Mouse (Mus musculus): ENCODE measurements at regions not wholly inside any gene's neighbourhood (a gene's known extent, or its start where the extent isn't known, plus 50 kb on each side); places are given as distances from the start of the nearest gene placed in this dataset.

- WGBS, result 76% methylated on average over 4 of the region's 4 CpGs
- no peaks in the 10 kb centered on the region for H3K27me3 ChIP-seq
- H3K4me3 ChIP-seq (replicated peaks), result no peak overlapping the region
Measured at GRCm38 (mm10) chr6:148534364-148534763, 90.2 kb upstream of the Tmtc1 start.

GRCm38 (mm10) chr6:148531068-148531467 lies 86.9 kb upstream of the Tmtc1 start:
- H3K9me3 ChIP-seq (replicated peaks), result no peaks in the 10 kb centered on the region
- H3K27me3 ChIP-seq, result no peaks in the 10 kb centered on the region
- 92% methylated on average over 1 of the region's 1 CpGs for WGBS
- no peak overlapping the region for H3K4me2 ChIP-seq (replicated peaks)
- no peak overlapping the region for H3K27ac ChIP-seq (replicated peaks)
- no peaks in the 10 kb centered on the region for H3K36me3 ChIP-seq
- ATAC-seq (ENCODE audit: insufficient number of reproducible peaks, low FRiP score, low TSS enrichment, low read depth), result no peak
- no peak overlapping the region for H3K4me3 ChIP-seq (replicated peaks)
- no peaks in the 10 kb centered on the region for H3K4me1 ChIP-seq
- H3K9ac ChIP-seq, result no peak overlapping the region

More at GRCm38 (mm10) chr6:148534364-148534763, 90.2 kb upstream of the Tmtc1 start:
- no peak overlapping the region for H3K4me2 ChIP-seq (replicated peaks)
- H3K27ac ChIP-seq (replicated peaks), result no peak overlapping the region
- H3K9me3 ChIP-seq (replicated peaks), result no peaks in the 10 kb centered on the region
- H3K4me1 ChIP-seq, result no peaks in the 10 kb centered on the region
- ATAC-seq (ENCODE audit: insufficient number of reproducible peaks, low FRiP score, low TSS enrichment, low read depth), result no peak
- H3K9ac ChIP-seq, result no peak overlapping the region
- no peaks in the 10 kb centered on the region for H3K36me3 ChIP-seq

- ATAC-seq (ENCODE audit: insufficient number of reproducible peaks, low FRiP score, low TSS enrichment, low read depth), result no peak
- Histone ChIP-seq H3K4me1 (no peaks in the 10 kb centered on the region), H3K9ac (no peak overlapping the region), H3K4me3 (replicated peaks) (no peak overlapping the region), H3K4me2 (replicated peaks) (no peak overlapping the region), H3K27me3 (no peaks in the 10 kb centered on the region), H3K36me3 (no peaks in the 10 kb centered on the region), H3K27ac (replicated peaks) (no peak overlapping the region), H3K9me3 (replicated peaks) (no peaks in the 10 kb centered on the region)
- 43% methylated on average over 2 of the region's 2 CpGs for WGBS
Measured at GRCm38 (mm10) chr6:148528611-148529010, 84.4 kb upstream of the Tmtc1 start.

- Histone ChIP-seq H3K4me1 (no peaks in the 10 kb centered on the region), H3K36me3 (no peaks in the 10 kb centered on the region), H3K4me2 (replicated peaks) (no peak overlapping the region), H3K27me3 (no peaks in the 10 kb centered on the region), H3K9me3 (replicated peaks) (no peaks in the 10 kb centered on the region), H3K27ac (replicated peaks) (no peak overlapping the region), H3K9ac (no peak overlapping the region), H3K4me3 (replicated peaks) (no peak overlapping the region)
- 72% methylated on average over 1 of the region's 1 CpGs for WGBS
- ATAC-seq (ENCODE audit: insufficient number of reproducible peaks, low FRiP score, low TSS enrichment, low read depth), result no peak
Measured at GRCm38 (mm10) chr6:148522893-148523292, 78.7 kb upstream of the Tmtc1 start.

- Histone ChIP-seq H3K9ac (no peak overlapping the region), H3K27me3 (no peaks in the 10 kb centered on the region), H3K36me3 (no peaks in the 10 kb centered on the region), H3K9me3 (replicated peaks) (no peaks in the 10 kb centered on the region), H3K4me3 (replicated peaks) (no peak overlapping the region), H3K4me1 (peaks cover 3% of the 10 kb centered on the region; the same call in 1 of the 2 replicates), H3K4me2 (replicated peaks) (no peak overlapping the region), H3K27ac (replicated peaks) (no peak overlapping the region)
- ATAC-seq (ENCODE audit: insufficient number of reproducible peaks, low FRiP score, low TSS enrichment, low read depth), result no peak
- WGBS, result 83% methylated on average over 2 of the region's 2 CpGs
Measured at GRCm38 (mm10) chr6:148517536-148518245, 73.5 kb upstream of the Tmtc1 start.

- Histone ChIP-seq H3K36me3 (no peaks in the 10 kb centered on the region), H3K27me3 (no peaks in the 10 kb centered on the region), H3K27ac (replicated peaks) (no peak overlapping the region), H3K9ac (no peak overlapping the region), H3K4me3 (replicated peaks) (no peak overlapping the region), H3K4me1 (peaks cover 3% of the 10 kb centered on the region; the same call in 1 of the 2 replicates), H3K9me3 (replicated peaks) (no peaks in the 10 kb centered on the region), H3K4me2 (replicated peaks) (no peak overlapping the region)
- no peak for ATAC-seq (ENCODE audit: insufficient number of reproducible peaks, low FRiP score, low TSS enrichment, low read depth)
- 82% methylated on average over 4 of the region's 4 CpGs for WGBS
Measured at GRCm38 (mm10) chr6:148516654-148517053, 72.5 kb upstream of the Tmtc1 start.

GRCm38 (mm10) chr6:148515105-148515504 lies 70.9 kb upstream of the Tmtc1 start:
- Histone ChIP-seq H3K27ac (replicated peaks) (no peak overlapping the region), H3K27me3 (no peaks in the 10 kb centered on the region), H3K4me3 (replicated peaks) (no peak overlapping the region), H3K36me3 (no peaks in the 10 kb centered on the region), H3K9me3 (replicated peaks) (no peaks in the 10 kb centered on the region), H3K4me1 (peaks cover 3% of the 10 kb centered on the region; the same call in 1 of the 2 replicates), H3K4me2 (replicated peaks) (no peak overlapping the region), H3K9ac (no peak overlapping the region)
- no peak for ATAC-seq (ENCODE audit: insufficient number of reproducible peaks, low FRiP score, low TSS enrichment, low read depth)
- WGBS, result 76% methylated on average over 6 of the region's 6 CpGs

GRCm38 (mm10) chr6:148514645-148515044 lies 70.5 kb upstream of the Tmtc1 start:
- no peak overlapping the region for H3K9ac ChIP-seq
- H3K4me2 ChIP-seq (replicated peaks), result no peak overlapping the region
- no peaks in the 10 kb centered on the region for H3K27me3 ChIP-seq
- no peaks in the 10 kb centered on the region for H3K9me3 ChIP-seq (replicated peaks)
- no peak for ATAC-seq (ENCODE audit: insufficient number of reproducible peaks, low FRiP score, low TSS enrichment, low read depth)
- WGBS, result 70% methylated on average over 1 of the region's 1 CpGs
- no peak overlapping the region for H3K27ac ChIP-seq (replicated peaks)
- no peak overlapping the region for H3K4me3 ChIP-seq (replicated peaks)
- no peaks in the 10 kb centered on the region for H3K36me3 ChIP-seq
- peaks cover 3% of the 10 kb centered on the region; the same call in 1 of the 2 replicates for H3K4me1 ChIP-seq

- H3K27ac ChIP-seq (replicated peaks), result no peak overlapping the region
- no peak overlapping the region for H3K4me2 ChIP-seq (replicated peaks)
- no peak for ATAC-seq (ENCODE audit: insufficient number of reproducible peaks, low FRiP score, low TSS enrichment, low read depth)
Measured at GRCm38 (mm10) chr6:148514124-148514523, 69.9 kb upstream of the Tmtc1 start.

GRCm38 (mm10) chr6:148513134-148513533 lies 68.9 kb upstream of the Tmtc1 start:
- WGBS, result 30% methylated on average over 2 of the region's 2 CpGs
- H3K4me3 ChIP-seq (replicated peaks), result no peak overlapping the region

More at GRCm38 (mm10) chr6:148514124-148514523, 69.9 kb upstream of the Tmtc1 start:
- no peak overlapping the region for H3K4me3 ChIP-seq (replicated peaks)
- no peaks in the 10 kb centered on the region for H3K9me3 ChIP-seq (replicated peaks)
- H3K9ac ChIP-seq, result no peak overlapping the region
- no peaks in the 10 kb centered on the region for H3K27me3 ChIP-seq
- WGBS, result 57% methylated on average over 6 of the region's 6 CpGs
- H3K4me1 ChIP-seq, result peaks cover 3% of the 10 kb centered on the region; the same call in 1 of the 2 replicates
- no peaks in the 10 kb centered on the region for H3K36me3 ChIP-seq

GRCm38 (mm10) chr6:148505325-148505724 lies 61.1 kb upstream of the Tmtc1 start:
- Histone ChIP-seq H3K9me3 (replicated peaks) (no peaks in the 10 kb centered on the region), H3K27me3 (no peaks in the 10 kb centered on the region), H3K4me3 (replicated peaks) (no peak overlapping the region), H3K9ac (no peak overlapping the region), H3K27ac (replicated peaks) (no peak overlapping the region), H3K4me2 (replicated peaks) (no peak overlapping the region), H3K4me1 (no peaks in the 10 kb centered on the region), H3K36me3 (no peaks in the 10 kb centered on the region)
- no peak for ATAC-seq (ENCODE audit: insufficient number of reproducible peaks, low FRiP score, low TSS enrichment, low read depth)
- WGBS, result 84% methylated on average over 2 of the region's 2 CpGs

More at GRCm38 (mm10) chr6:148513134-148513533, 68.9 kb upstream of the Tmtc1 start:
- no peaks in the 10 kb centered on the region for H3K36me3 ChIP-seq
- H3K27ac ChIP-seq (replicated peaks), result no peak overlapping the region
- H3K9ac ChIP-seq, result no peak overlapping the region
- no peaks in the 10 kb centered on the region for H3K9me3 ChIP-seq (replicated peaks)
- H3K4me2 ChIP-seq (replicated peaks), result no peak overlapping the region
- no peak for ATAC-seq (ENCODE audit: insufficient number of reproducible peaks, low FRiP score, low TSS enrichment, low read depth)
- H3K4me1 ChIP-seq, result peaks cover 3% of the 10 kb centered on the region; the same call in 1 of the 2 replicates
- H3K27me3 ChIP-seq, result no peaks in the 10 kb centered on the region

All from embryonic facial prominence, embryonic 15.5 days (tissue).